Mouse (Mus musculus): ENCODE results near the gene Tgfbr3. TPM values are rescaled to one million over a fixed set of nuclear protein-coding genes. Genes with fewer than 3 reads are reported as not detected.

Gene Tgfbr3
- polyA plus RNA-seq, 1 experiment from 2014 or later, result 7.2 TPM

- WGBS, result 63% methylated on average over 9 of the region's 9 CpGs
- no peaks in the 10 kb centered on the region for H3K9me3 ChIP-seq (replicated peaks)
- no peak for DNase-seq (ENCODE audit: low spot score)
- H3K27me3 ChIP-seq (ENCODE audit: low read depth, poor library complexity, severe bottlenecking), result no peaks in the 10 kb centered on the region; the same call in 1 of the 2 replicates
- no peak overlapping the region for H3K27ac ChIP-seq (replicated peaks)
- peaks cover 24% of the 10 kb centered on the region for H3K4me1 ChIP-seq
- no peak overlapping the region for H3K4me3 ChIP-seq
- no peaks in the 10 kb centered on the region for H3K36me3 ChIP-seq
Measured at GRCm38 (mm10) chr5:107157384-107157783, 132.0 kb downstream of the Tgfbr3 start.

GRCm38 (mm10) chr5:107156096-107156495 lies 133.3 kb downstream of the Tgfbr3 start:
- Histone ChIP-seq H3K4me1 (peaks cover 33% of the 10 kb centered on the region), H3K27ac (replicated peaks) (no peak overlapping the region), H3K9me3 (replicated peaks) (no peaks in the 10 kb centered on the region), H3K27me3 (ENCODE audit: low read depth, poor library complexity, severe bottlenecking) (no peaks in the 10 kb centered on the region; the same call in 1 of the 2 replicates), H3K4me3 (no peak overlapping the region), H3K36me3 (no peaks in the 10 kb centered on the region)
- no peak for DNase-seq (ENCODE audit: low spot score)
- WGBS, result 92% methylated on average over 3 of the region's 3 CpGs

- H3K27me3 ChIP-seq (ENCODE audit: low read depth, poor library complexity, severe bottlenecking), result peaks cover 12% of the 10 kb centered on the region; the same call in 1 of the 2 replicates
- H3K27ac ChIP-seq (replicated peaks), result no peak overlapping the region
- 88% methylated on average over 4 of the region's 4 CpGs for WGBS
- DNase-seq (ENCODE audit: low spot score), result no peak
- H3K4me1 ChIP-seq, result peaks cover 48% of the 10 kb centered on the region
- H3K36me3 ChIP-seq, result no peaks in the 10 kb centered on the region
- H3K9me3 ChIP-seq (replicated peaks), result no peaks in the 10 kb centered on the region
- no peak overlapping the region for H3K4me3 ChIP-seq
Measured at GRCm38 (mm10) chr5:107152989-107153388, 136.4 kb downstream of the Tgfbr3 start.

GRCm38 (mm10) chr5:107151320-107151719 lies 138.1 kb downstream of the Tgfbr3 start:
- H3K36me3 ChIP-seq, result no peaks in the 10 kb centered on the region
- peaks cover 12% of the 10 kb centered on the region; the same call in 1 of the 2 replicates for H3K27me3 ChIP-seq (ENCODE audit: low read depth, poor library complexity, severe bottlenecking)
- 60% methylated on average over 3 of the region's 3 CpGs for WGBS

GRCm38 (mm10) chr5:107150555-107151312 lies 138.7 kb downstream of the Tgfbr3 start:
- no peak for DNase-seq (ENCODE audit: low spot score)
- Histone ChIP-seq H3K27me3 (ENCODE audit: low read depth, poor library complexity, severe bottlenecking) (peaks cover 13% of the 10 kb centered on the region; the same call in 1 of the 2 replicates), H3K4me1 (peaks cover 60% of the 10 kb centered on the region), H3K36me3 (no peaks in the 10 kb centered on the region), H3K27ac (replicated peaks) (0 out of 2 replicates have a peak overlapping the region, but pooled peaks have one; percentile 23), H3K4me3 (no peak overlapping the region), H3K9me3 (replicated peaks) (no peaks in the 10 kb centered on the region)
- 63% methylated on average over 9 of the region's 9 CpGs for WGBS

More at GRCm38 (mm10) chr5:107151320-107151719, 138.1 kb downstream of the Tgfbr3 start:
- no peak overlapping the region for H3K27ac ChIP-seq (replicated peaks)
- H3K4me3 ChIP-seq, result no peak overlapping the region
- H3K4me1 ChIP-seq, result peaks cover 54% of the 10 kb centered on the region
- DNase-seq (ENCODE audit: low spot score), result no peak
- no peaks in the 10 kb centered on the region for H3K9me3 ChIP-seq (replicated peaks)

GRCm38 (mm10) chr5:107147951-107148766 lies 141.3 kb downstream of the Tgfbr3 start:
- peaks cover 22% of the 10 kb centered on the region for H3K27me3 ChIP-seq (ENCODE audit: low read depth, poor library complexity, severe bottlenecking)
- no peaks in the 10 kb centered on the region for H3K36me3 ChIP-seq
- DNase-seq (ENCODE audit: low spot score), result peak; percentile 35
- 29% methylated on average over 13 of the region's 13 CpGs for WGBS
- H3K4me3 ChIP-seq, result 0 out of 2 replicates have a peak overlapping the region, but pooled peaks have one; percentile 5
- H3K9me3 ChIP-seq (replicated peaks), result no peaks in the 10 kb centered on the region
- H3K4me1 ChIP-seq, result peaks cover 84% of the 10 kb centered on the region
- H3K27ac ChIP-seq (replicated peaks), result peak overlapping the region; percentile 69

- H3K27ac ChIP-seq (replicated peaks), result peak overlapping the region; percentile 69; the same call in 1 of the 2 replicates
- H3K36me3 ChIP-seq, result no peaks in the 10 kb centered on the region
- H3K9me3 ChIP-seq (replicated peaks), result no peaks in the 10 kb centered on the region
- H3K27me3 ChIP-seq (ENCODE audit: low read depth, poor library complexity, severe bottlenecking), result peaks cover 22% of the 10 kb centered on the region
- H3K4me1 ChIP-seq, result peaks cover 84% of the 10 kb centered on the region
- H3K4me3 ChIP-seq, result no peak overlapping the region
- DNase-seq (ENCODE audit: low spot score), result no peak
Measured at GRCm38 (mm10) chr5:107147413-107147812, 142.0 kb downstream of the Tgfbr3 start.

GRCm38 (mm10) chr5:107146111-107146616 lies 143.3 kb downstream of the Tgfbr3 start:
- 0 out of 2 replicates have a peak overlapping the region, but pooled peaks have one; percentile 71 for H3K27ac ChIP-seq (replicated peaks)
- peaks cover 76% of the 10 kb centered on the region for H3K4me1 ChIP-seq
- no peaks in the 10 kb centered on the region for H3K36me3 ChIP-seq
- DNase-seq (ENCODE audit: low spot score), result no peak
- no peak overlapping the region for H3K4me3 ChIP-seq
- 63% methylated on average over 11 of the region's 11 CpGs for WGBS
- H3K27me3 ChIP-seq (ENCODE audit: low read depth, poor library complexity, severe bottlenecking), result peaks cover 22% of the 10 kb centered on the region
- no peaks in the 10 kb centered on the region for H3K9me3 ChIP-seq (replicated peaks)

GRCm38 (mm10) chr5:107145125-107145524 lies 144.3 kb downstream of the Tgfbr3 start:
- Histone ChIP-seq H3K36me3 (no peaks in the 10 kb centered on the region), H3K4me3 (no peak overlapping the region), H3K27ac (replicated peaks) (peak overlapping the region; percentile 71), H3K27me3 (ENCODE audit: low read depth, poor library complexity, severe bottlenecking) (peaks cover 16% of the 10 kb centered on the region), H3K4me1 (peaks cover 72% of the 10 kb centered on the region), H3K9me3 (replicated peaks) (no peaks in the 10 kb centered on the region)
- no peak for DNase-seq (ENCODE audit: low spot score)
- WGBS, result 86% methylated on average over 4 of the region's 4 CpGs

- Histone ChIP-seq H3K9me3 (replicated peaks) (no peaks in the 10 kb centered on the region), H3K27ac (replicated peaks) (peak overlapping the region; percentile 71), H3K4me1 (peaks cover 71% of the 10 kb centered on the region), H3K36me3 (no peaks in the 10 kb centered on the region), H3K27me3 (ENCODE audit: low read depth, poor library complexity, severe bottlenecking) (peaks cover 9% of the 10 kb centered on the region), H3K4me3 (no peak overlapping the region)
- peak; percentile 25 for DNase-seq (ENCODE audit: low spot score)
- WGBS, result 52% methylated on average over 9 of the region's 9 CpGs
Measured at GRCm38 (mm10) chr5:107144263-107144843, 145.1 kb downstream of the Tgfbr3 start.

- Histone ChIP-seq H3K4me1 (peaks cover 63% of the 10 kb centered on the region), H3K9me3 (replicated peaks) (no peaks in the 10 kb centered on the region), H3K27ac (replicated peaks) (0 out of 2 replicates have a peak overlapping the region, but pooled peaks have one; percentile 71), H3K27me3 (ENCODE audit: low read depth, poor library complexity, severe bottlenecking) (peaks cover 9% of the 10 kb centered on the region), H3K36me3 (no peaks in the 10 kb centered on the region), H3K4me3 (no peak overlapping the region)
- 85% methylated on average over 5 of the region's 5 CpGs for WGBS
- DNase-seq (ENCODE audit: low spot score), result no peak
Measured at GRCm38 (mm10) chr5:107143406-107143805, 146.0 kb downstream of the Tgfbr3 start.

GRCm38 (mm10) chr5:107142791-107143190 lies 146.6 kb downstream of the Tgfbr3 start:
- no peak for DNase-seq (ENCODE audit: low spot score)
- no peaks in the 10 kb centered on the region for H3K9me3 ChIP-seq (replicated peaks)
- peaks cover 9% of the 10 kb centered on the region for H3K27me3 ChIP-seq (ENCODE audit: low read depth, poor library complexity, severe bottlenecking)
- H3K36me3 ChIP-seq, result no peaks in the 10 kb centered on the region
- peaks cover 57% of the 10 kb centered on the region for H3K4me1 ChIP-seq
- no peak overlapping the region for H3K27ac ChIP-seq (replicated peaks)
- WGBS, result 89% methylated on average over 5 of the region's 5 CpGs
- H3K4me3 ChIP-seq, result no peak overlapping the region
